Mouse (Mus musculus): Measurements from ENCODE around the gene Etv6. TPM values are rescaled to one million over a fixed set of nuclear protein-coding genes. Genes with fewer than 3 reads are reported as not detected.
A peak's percentile ranks its signal among the peaks of the same experiment; 100 is the strongest.

Etv6 gene
- polyA plus RNA-seq, 1 experiment from 2014 or later = 13.0 TPM

GRCm38 (mm10) chr6:134261904-134262303, 226.4 kb downstream of the Etv6 start:
- DNase-seq (ENCODE audit: low spot score) (no peak), ATAC-seq (replicated peaks; ENCODE audit: low FRiP score) (no peak)
- Histone ChIP-seq H3K27me3 (replicated peaks; ENCODE audit: control insufficient read depth, insufficient read depth, low read length) (no peaks in the 10 kb centered on the region), H3K4me1 (replicated peaks; ENCODE audit: control insufficient read depth, insufficient read depth, low read length) (no peaks in the 10 kb centered on the region), H3K9ac (ENCODE audit: low read depth, low read length) (no peak overlapping the region), H3K27ac (ENCODE audit: low read depth, low read length) (no peak overlapping the region), H3K4me2 (no peak overlapping the region), H3K9me3 (ENCODE audit: control insufficient read depth, low read length) (peaks cover 5% of the 10 kb centered on the region; the same call in 1 of the 2 replicates), H3K4me3 (ENCODE audit: low read depth, low read length) (no peak overlapping the region), H3K36me3 (ENCODE audit: control insufficient read depth, insufficient read depth, low read length) (peaks cover 29% of the 10 kb centered on the region)
- WGBS = 70% methylated on average over 3 of the region's 3 CpGs

GRCm38 (mm10) chr6:134262383-134262782, 226.9 kb downstream of the Etv6 start:
- Histone ChIP-seq H3K4me1 (replicated peaks; ENCODE audit: control insufficient read depth, insufficient read depth, low read length) (no peaks in the 10 kb centered on the region), H3K4me2 (no peak overlapping the region), H3K9me3 (ENCODE audit: control insufficient read depth, low read length) (peaks cover 5% of the 10 kb centered on the region; the same call in 1 of the 2 replicates), H3K4me3 (ENCODE audit: low read depth, low read length) (no peak overlapping the region), H3K27me3 (replicated peaks; ENCODE audit: control insufficient read depth, insufficient read depth, low read length) (no peaks in the 10 kb centered on the region), H3K36me3 (ENCODE audit: control insufficient read depth, insufficient read depth, low read length) (peaks cover 33% of the 10 kb centered on the region), H3K27ac (ENCODE audit: low read depth, low read length) (no peak overlapping the region), H3K9ac (ENCODE audit: low read depth, low read length) (no peak overlapping the region)
- no peak for DNase-seq (ENCODE audit: low spot score)
- ATAC-seq (replicated peaks; ENCODE audit: low FRiP score) = no peak
- 83% methylated on average over 4 of the region's 4 CpGs for WGBS

GRCm38 (mm10) chr6:134262911-134263607, 227.6 kb downstream of the Etv6 start:
- Histone ChIP-seq H3K36me3 (ENCODE audit: control insufficient read depth, insufficient read depth, low read length) (peaks cover 33% of the 10 kb centered on the region), H3K9me3 (ENCODE audit: control insufficient read depth, low read length) (peaks cover 5% of the 10 kb centered on the region; the same call in 1 of the 2 replicates), H3K4me3 (ENCODE audit: low read depth, low read length) (no peak overlapping the region), H3K27ac (ENCODE audit: low read depth, low read length) (no peak overlapping the region), H3K9ac (ENCODE audit: low read depth, low read length) (no peak overlapping the region), H3K4me1 (replicated peaks; ENCODE audit: control insufficient read depth, insufficient read depth, low read length) (no peaks in the 10 kb centered on the region), H3K4me2 (no peak overlapping the region), H3K27me3 (replicated peaks; ENCODE audit: control insufficient read depth, insufficient read depth, low read length) (no peaks in the 10 kb centered on the region)
- ATAC-seq (replicated peaks; ENCODE audit: low FRiP score) (0 out of 2 replicates have a peak, but pooled peaks have one; percentile 22), DNase-seq (ENCODE audit: low spot score) (no peak)
- WGBS = 77% methylated on average over 6 of the region's 6 CpGs

DNA sequence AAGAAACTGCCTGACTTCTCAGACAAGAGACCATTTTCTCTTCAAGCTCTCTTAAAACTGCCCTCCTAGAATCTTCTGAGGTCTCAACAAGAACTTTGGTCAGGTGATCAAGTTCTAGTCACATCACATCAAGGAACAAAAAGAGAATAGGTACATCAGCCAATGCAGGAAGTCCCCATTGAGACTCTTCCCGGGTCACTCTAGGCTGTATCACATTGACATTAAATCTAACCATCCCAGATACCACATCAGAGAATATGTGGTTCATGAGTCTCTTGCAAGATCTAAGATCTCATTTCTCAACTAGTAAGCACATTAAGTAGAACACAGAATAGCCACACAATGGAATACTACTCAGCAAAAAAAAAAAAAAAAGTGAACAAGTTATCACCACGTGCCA, 238.4 kb downstream of the Etv6 start:
- 76% methylated on average over 2 of the region's 2 CpGs for WGBS
- DNase-seq (ENCODE audit: low spot score) = no peak
- H3K27me3 ChIP-seq (replicated peaks; ENCODE audit: control insufficient read depth, insufficient read depth, low read length) = no peaks in the 10 kb centered on the region
- no peak overlapping the region for H3K4me3 ChIP-seq (ENCODE audit: low read depth, low read length)
- no peak overlapping the region for H3K27ac ChIP-seq (ENCODE audit: low read depth, low read length)
- H3K4me1 ChIP-seq (replicated peaks; ENCODE audit: control insufficient read depth, insufficient read depth, low read length) = no peaks in the 10 kb centered on the region
- H3K9me3 ChIP-seq (ENCODE audit: control insufficient read depth, low read length) = no peaks in the 10 kb centered on the region
- H3K4me2 ChIP-seq = no peak overlapping the region
- no peak for ATAC-seq (replicated peaks; ENCODE audit: low FRiP score)
- H3K36me3 ChIP-seq (ENCODE audit: control insufficient read depth, insufficient read depth, low read length) = no peaks in the 10 kb centered on the region; the same call in 1 of the 2 replicates
- no peak overlapping the region for H3K9ac ChIP-seq (ENCODE audit: low read depth, low read length)

- no peaks in the 10 kb centered on the region for H3K9me3 ChIP-seq (ENCODE audit: control insufficient read depth, low read length)
- no peak overlapping the region for H3K27ac ChIP-seq (ENCODE audit: low read depth, low read length)
- H3K4me1 ChIP-seq (replicated peaks; ENCODE audit: control insufficient read depth, insufficient read depth, low read length) = no peaks in the 10 kb centered on the region
- H3K36me3 ChIP-seq (ENCODE audit: control insufficient read depth, insufficient read depth, low read length) = no peaks in the 10 kb centered on the region
- H3K9ac ChIP-seq (ENCODE audit: low read depth, low read length) = no peak overlapping the region
- 74% methylated on average over 2 of the region's 2 CpGs for WGBS
- no peak overlapping the region for H3K4me3 ChIP-seq (ENCODE audit: low read depth, low read length)
- no peaks in the 10 kb centered on the region for H3K27me3 ChIP-seq (replicated peaks; ENCODE audit: control insufficient read depth, insufficient read depth, low read length)
- ATAC-seq (replicated peaks; ENCODE audit: low FRiP score) = no peak
- DNase-seq (ENCODE audit: low spot score) = no peak
- H3K4me2 ChIP-seq = no peak overlapping the region
Observed at GRCm38 (mm10) chr6:134276954-134277353, 241.5 kb downstream of the Etv6 start.

- Histone ChIP-seq H3K27me3 (replicated peaks; ENCODE audit: control insufficient read depth, insufficient read depth, low read length) (no peaks in the 10 kb centered on the region), H3K9ac (ENCODE audit: low read depth, low read length) (no peak overlapping the region), H3K27ac (ENCODE audit: low read depth, low read length) (no peak overlapping the region), H3K4me3 (ENCODE audit: low read depth, low read length) (no peak overlapping the region), H3K4me2 (no peak overlapping the region), H3K4me1 (replicated peaks; ENCODE audit: control insufficient read depth, insufficient read depth, low read length) (no peaks in the 10 kb centered on the region), H3K36me3 (ENCODE audit: control insufficient read depth, insufficient read depth, low read length) (no peaks in the 10 kb centered on the region), H3K9me3 (ENCODE audit: control insufficient read depth, low read length) (no peaks in the 10 kb centered on the region)
- WGBS = 72% methylated on average over 3 of the region's 3 CpGs
- ATAC-seq (replicated peaks; ENCODE audit: low FRiP score) (no peak), DNase-seq (ENCODE audit: low spot score) (no peak)
Observed at GRCm38 (mm10) chr6:134282095-134282494, 246.6 kb downstream of the Etv6 start.

GRCm38 (mm10) chr6:134291823-134292222, 256.3 kb downstream of the Etv6 start:
- H3K27ac ChIP-seq (ENCODE audit: low read depth, low read length) = no peak overlapping the region
- 51% methylated on average over 3 of the region's 3 CpGs for WGBS
- no peaks in the 10 kb centered on the region for H3K27me3 ChIP-seq (replicated peaks; ENCODE audit: control insufficient read depth, insufficient read depth, low read length)
- H3K36me3 ChIP-seq (ENCODE audit: control insufficient read depth, insufficient read depth, low read length) = no peaks in the 10 kb centered on the region
- H3K4me2 ChIP-seq = no peak overlapping the region
- ATAC-seq (replicated peaks; ENCODE audit: low FRiP score) (no peak), DNase-seq (ENCODE audit: low spot score) (no peak)
- H3K9me3 ChIP-seq (ENCODE audit: control insufficient read depth, low read length) = no peaks in the 10 kb centered on the region
- H3K4me1 ChIP-seq (replicated peaks; ENCODE audit: control insufficient read depth, insufficient read depth, low read length) = no peaks in the 10 kb centered on the region
- H3K9ac ChIP-seq (ENCODE audit: low read depth, low read length) = no peak overlapping the region
- H3K4me3 ChIP-seq (ENCODE audit: low read depth, low read length) = no peak overlapping the region

DNA sequence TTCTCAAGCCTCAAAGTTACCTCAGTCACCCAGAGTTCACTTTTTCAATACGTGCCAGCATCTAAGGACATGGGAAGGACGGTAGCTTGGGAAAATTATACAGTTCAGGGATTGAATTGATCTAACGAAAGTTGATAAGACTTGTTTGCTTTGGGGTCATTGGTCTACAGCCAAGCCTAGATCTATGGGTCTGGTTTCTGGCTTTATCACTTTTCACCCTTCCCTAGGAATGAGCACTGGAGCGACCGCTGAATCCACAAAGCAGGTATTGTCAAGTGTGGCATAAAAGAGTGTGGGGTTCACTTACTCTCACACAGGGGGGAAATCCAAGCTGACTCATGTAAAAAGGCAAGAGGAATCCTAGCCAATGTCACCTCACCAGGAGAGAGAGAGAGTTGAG, 256.9 kb downstream of the Etv6 start:
- ATAC-seq (replicated peaks; ENCODE audit: low FRiP score) (no peak), DNase-seq (ENCODE audit: low spot score) (no peak)
- WGBS = 79% methylated on average over 5 of the region's 5 CpGs

More for the DNA sequence above, 256.9 kb downstream of the Etv6 start:
- no peak overlapping the region for H3K4me3 ChIP-seq (ENCODE audit: low read depth, low read length)
- no peak overlapping the region for H3K9ac ChIP-seq (ENCODE audit: low read depth, low read length)
- no peaks in the 10 kb centered on the region for H3K27me3 ChIP-seq (replicated peaks; ENCODE audit: control insufficient read depth, insufficient read depth, low read length)
- H3K9me3 ChIP-seq (ENCODE audit: control insufficient read depth, low read length) = no peaks in the 10 kb centered on the region
- no peaks in the 10 kb centered on the region for H3K4me1 ChIP-seq (replicated peaks; ENCODE audit: control insufficient read depth, insufficient read depth, low read length)
- H3K4me2 ChIP-seq = no peak overlapping the region
- no peaks in the 10 kb centered on the region for H3K36me3 ChIP-seq (ENCODE audit: control insufficient read depth, insufficient read depth, low read length)
- H3K27ac ChIP-seq (ENCODE audit: low read depth, low read length) = no peak overlapping the region
